Mouse (Mus musculus) kidney, adult 8-10 months (tissue): ENCODE measurements around the gene Slc35f6.

Source experiments
- DNase-seq, 2 experiments: peaks; one replicate each; pipeline ENCODE4 v3.0.0; 2022

Slc35f6 gene

DNA sequence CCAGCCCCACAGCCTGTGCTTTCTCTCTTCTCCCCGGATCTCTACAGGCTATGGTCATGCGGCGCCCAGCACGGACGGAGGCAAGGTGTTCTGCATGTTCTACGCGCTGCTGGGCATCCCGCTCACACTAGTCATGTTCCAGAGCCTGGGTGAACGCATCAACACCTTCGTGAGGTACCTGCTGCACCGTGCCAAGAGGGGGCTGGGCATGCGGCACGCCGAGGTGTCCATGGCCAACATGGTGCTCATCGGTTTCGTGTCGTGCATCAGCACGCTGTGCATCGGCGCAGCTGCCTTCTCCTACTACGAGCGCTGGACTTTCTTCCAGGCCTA lies 25.9 kb upstream of the Slc35f6 start:
- no peak for DNase-seq

DNA sequence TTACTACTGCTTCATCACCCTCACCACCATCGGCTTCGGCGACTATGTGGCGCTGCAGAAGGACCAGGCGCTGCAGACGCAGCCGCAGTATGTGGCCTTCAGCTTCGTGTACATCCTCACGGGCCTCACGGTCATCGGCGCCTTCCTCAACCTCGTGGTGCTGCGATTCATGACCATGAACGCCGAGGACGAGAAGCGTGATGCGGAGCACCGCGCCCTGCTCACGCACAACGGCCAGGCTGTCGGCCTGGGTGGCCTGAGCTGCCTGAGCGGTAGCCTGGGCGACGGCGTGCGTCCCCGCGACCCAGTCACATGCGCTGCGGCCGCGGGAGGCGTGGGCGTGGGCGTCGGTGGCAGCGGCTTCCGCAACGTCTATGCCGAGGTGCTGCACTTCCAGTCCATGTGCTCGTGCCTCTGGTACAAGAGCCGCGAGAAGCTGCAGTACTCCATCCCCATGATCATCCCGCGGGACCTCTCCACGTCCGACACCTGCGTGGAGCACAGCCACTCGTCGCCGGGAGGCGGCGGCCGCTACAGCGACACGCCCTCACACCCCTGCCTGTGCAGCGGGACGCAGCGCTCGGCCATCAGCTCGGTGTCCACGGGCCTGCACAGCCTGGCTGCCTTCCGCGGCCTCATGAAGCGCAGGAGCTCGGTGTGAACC lies 25.4 kb upstream of the Slc35f6 start:
- DNase-seq, result no peak

DNA sequence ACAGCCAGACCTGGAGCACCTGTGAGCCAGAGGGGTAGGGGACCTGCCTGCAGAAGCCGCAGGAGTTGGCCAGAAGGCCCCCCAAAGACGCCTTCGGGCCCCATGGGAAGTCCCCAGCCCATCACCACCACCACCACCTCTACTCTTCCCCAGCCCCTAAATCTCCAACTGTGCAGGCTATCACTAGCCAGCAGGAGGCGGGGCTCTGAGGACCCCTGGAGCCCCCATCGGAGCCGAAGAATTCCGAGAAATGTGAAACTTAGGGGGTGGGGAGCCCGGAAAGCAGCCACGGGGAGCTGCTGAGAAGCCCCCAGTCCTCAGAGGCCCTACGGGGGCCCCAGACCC lies 24.9 kb upstream of the Slc35f6 start:
- no peak for DNase-seq

GRCm38 (mm10) chr5:30623380-30623779 lies 24.4 kb upstream of the Slc35f6 start:
- no peak for DNase-seq

DNA sequence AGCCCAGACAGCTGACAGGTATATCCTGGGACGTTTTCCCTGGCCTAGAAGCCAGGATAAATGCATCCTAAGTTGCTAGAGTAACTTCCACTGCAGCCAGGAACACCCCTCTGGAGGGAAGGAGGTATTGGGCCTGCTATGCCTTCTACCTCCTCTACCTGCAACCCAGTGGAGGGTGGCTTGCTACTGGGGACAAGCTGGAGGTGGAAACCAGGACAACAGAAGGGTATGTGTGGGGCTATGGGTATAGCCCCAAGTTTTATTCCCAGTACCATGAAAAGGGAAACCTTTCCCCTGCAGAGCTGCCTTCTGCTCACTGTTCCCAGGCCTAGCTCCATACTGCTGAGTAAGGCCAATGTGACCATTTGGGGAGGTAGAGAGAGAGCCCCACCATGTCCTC lies 23.4 kb upstream of the Slc35f6 start:
- no peak for DNase-seq

DNA sequence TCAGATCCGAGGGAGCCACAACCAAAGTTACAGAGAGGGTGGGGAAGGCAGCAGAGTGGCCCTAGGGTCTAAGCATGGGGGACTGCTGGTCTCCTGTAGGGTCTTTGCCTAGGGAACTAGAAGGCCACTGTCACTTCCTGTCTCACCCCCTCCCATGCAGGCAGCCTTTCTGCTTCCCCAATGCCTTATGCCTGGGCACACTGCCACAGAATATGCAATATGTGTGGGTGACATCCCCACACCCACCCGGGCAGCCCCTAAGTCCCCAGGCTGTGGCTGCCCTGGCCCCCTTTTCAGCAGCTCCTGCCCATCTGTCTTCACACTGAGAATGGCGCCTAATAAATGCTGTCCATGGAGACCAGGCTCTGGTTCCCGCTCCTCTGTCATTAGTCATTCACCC lies 22.8 kb upstream of the Slc35f6 start:
- no peak for DNase-seq

DNA sequence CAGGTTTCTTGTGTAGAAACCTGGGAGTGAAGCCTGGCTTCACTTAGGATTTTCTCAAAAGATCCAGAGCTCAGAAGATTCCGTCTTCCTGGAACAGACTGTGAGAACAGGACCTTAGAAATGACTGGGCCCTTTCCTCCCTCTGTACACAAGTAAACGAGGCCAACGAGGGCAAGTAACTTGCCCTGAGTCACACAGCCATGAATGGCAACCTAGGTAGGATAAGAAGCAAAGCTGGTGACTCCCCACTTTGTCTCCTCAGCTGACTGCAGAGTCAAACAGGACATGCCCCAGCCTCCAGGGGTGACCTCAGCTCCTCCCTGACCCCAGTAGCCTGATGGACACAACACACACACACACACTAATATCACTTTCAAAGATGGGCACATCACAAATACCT lies 22.4 kb upstream of the Slc35f6 start:
- DNase-seq, result no peak

GRCm38 (mm10) chr5:30626331-30627105 lies 21.2 kb upstream of the Slc35f6 start:
- DNase-seq, result no peak

GRCm38 (mm10) chr5:30628511-30628910 lies 19.2 kb upstream of the Slc35f6 start:
- DNase-seq, result no peak

GRCm38 (mm10) chr5:30630401-30630800 lies 17.3 kb upstream of the Slc35f6 start:
- DNase-seq, result no peak

DNA sequence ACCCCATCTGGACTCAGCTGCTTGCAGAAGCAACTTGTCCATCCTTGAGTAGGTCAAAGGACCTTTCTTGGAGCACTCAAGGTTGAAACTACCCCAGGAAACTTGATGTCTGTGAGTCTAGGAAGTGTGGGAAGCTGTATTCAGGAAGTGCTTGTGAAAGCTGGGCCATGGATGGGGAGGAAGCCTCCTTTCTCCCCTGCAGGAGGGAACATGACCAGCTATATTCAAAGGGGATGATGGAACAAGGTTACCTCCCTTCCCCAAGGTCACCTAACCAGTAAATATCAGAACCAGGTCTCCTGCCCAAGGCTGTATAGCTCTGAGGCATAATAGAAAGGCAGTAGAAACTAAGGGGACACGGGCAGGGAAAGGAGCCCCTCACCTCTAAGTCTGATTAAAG lies 15.6 kb upstream of the Slc35f6 start:
- no peak for DNase-seq

DNA sequence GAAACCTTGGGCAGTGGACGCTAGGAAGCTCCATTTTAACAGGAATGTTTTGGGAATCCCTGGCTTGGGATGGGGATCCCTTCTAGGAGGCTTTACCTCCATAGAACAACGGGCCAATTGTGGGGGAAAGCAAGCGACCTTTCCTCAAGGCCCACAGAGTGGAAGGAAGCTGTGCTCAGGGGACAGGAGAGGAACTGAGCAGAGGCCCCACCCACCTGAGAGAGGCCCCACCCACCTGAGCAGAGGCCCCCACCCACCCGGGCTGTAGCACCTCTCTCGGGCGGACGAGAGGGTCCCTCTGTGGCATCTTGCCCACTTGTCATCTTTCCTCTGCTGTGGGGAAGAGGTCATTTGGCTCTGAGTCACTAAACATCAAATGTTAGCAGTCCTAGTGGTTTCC lies 10.7 kb upstream of the Slc35f6 start:
- DNase-seq, result no peak

DNA sequence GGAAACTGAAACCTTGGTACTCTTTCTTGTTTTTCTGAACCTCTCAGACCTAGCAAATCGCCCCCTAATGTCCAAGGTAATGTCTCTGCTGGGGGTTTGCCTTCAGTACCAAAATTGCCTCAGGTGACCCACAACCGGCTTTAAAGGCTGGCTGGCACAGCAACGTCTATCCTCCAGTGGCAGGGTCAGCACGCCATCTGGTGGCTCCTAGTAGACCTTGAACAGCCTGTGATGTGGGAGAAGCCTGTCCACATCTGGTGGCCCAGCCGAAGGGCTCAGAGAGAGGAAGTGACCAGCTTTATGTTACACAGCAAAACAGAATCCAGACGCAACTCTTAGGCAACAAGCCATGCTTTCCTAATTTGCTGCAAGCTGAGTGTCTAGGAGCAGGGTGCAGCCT lies 9.7 kb upstream of the Slc35f6 start:
- peak; percentile 71 to 87 for DNase-seq

GRCm38 (mm10) chr5:30643477-30644179 lies 4.1 kb upstream of the Slc35f6 start:
- no peak for DNase-seq

GRCm38 (mm10) chr5:30646036-30646435 lies 1.7 kb upstream of the Slc35f6 start:
- peak; percentile 37 to 40 for DNase-seq

- DNase-seq, result no peak
Observed at GRCm38 (mm10) chr5:30647396-30647795, 337 bp upstream of the Slc35f6 start.

DNA sequence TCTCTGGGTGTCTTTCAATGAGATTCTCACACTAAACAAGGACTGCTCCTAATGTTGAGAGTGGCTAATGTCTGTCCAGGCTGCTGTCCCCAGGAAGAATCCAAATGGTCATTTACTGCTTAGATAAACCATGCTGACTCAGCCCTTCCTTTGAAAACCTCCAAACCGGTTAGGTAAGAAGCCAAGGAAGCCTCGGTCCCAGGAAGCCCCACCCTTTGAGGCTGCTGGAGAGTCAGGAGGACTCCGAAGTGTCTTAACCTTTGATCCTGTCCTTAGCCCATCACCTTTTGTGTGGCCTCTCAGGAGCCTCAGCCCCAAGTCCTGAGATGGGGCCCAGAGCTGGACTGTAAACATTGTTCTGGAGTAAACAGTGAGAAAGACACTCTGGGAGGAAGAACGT lies 1.8 kb downstream of the Slc35f6 start:
- no peak for DNase-seq

- DNase-seq, result no peak
Observed at GRCm38 (mm10) chr5:30650756-30651155, 3.0 kb downstream of the Slc35f6 start.

DNA sequence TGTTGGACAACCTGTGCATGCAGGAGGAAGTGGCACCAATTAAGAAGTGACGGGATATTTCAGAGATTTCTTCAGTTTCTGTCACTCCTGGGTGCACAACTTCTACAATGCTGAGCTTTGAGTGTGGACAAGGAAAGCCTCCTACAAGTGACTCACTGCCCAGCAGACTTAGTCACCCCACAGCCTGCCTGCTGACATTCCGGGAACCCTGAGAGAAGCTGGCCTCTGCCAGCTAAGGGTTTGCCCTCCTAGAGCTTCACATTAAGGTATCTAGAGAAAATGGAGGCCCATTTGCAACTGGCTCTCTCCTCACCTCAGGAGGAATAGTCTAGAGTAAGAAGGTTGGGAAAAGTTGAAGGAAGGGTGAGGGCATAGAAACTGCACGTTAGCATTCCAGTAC lies 3.8 kb downstream of the Slc35f6 start:
- DNase-seq, result no peak

DNA sequence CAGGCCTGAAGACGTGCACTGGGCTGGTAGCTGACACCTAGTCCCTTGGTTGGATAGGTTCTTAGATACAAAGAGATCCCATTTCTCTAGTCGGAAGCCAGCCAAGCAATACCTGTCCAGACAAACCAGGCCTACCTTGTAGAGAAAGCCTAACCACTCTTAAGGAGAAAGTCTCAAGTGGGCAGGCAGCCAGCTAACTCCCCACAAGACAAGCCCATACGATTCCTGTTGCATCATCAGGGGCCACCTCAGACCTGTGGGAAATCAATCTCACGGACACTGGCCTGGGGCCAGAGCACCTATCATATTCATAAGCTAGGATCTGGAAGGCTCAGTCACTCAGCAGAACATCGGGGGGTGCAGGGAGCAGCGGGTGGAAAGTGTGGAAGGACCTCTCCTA lies 5.5 kb downstream of the Slc35f6 start:
- no peak for DNase-seq

DNA sequence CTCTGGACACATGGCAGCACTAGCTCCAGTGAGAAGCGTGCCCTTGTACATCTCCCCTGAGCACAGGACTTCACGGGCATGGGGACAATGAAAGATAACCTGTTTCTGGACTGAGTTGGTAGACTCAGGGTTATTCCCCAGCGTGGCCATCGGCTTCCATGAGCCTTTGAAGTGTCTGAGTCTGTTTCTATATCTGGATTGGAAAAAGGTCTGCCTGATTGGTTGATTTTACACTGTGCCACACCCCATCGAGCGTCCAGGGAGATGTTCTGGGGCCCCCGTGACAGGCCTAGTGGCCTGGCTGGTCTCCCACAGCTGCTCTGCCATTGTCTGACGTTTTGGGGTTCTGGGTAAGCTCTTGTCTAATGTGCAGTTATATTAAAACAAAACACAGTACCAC lies 7.3 kb downstream of the Slc35f6 start:
- no peak for DNase-seq

GRCm38 (mm10) chr5:30655526-30656195 lies 7.9 kb downstream of the Slc35f6 start:
- DNase-seq, result no peak

- DNase-seq, result no peak
Observed at GRCm38 (mm10) chr5:30659042-30659441, 11.3 kb downstream of the Slc35f6 start.

GRCm38 (mm10) chr5:30660278-30660677 lies 12.5 kb downstream of the Slc35f6 start:
- DNase-seq, result no peak
